Mouse (Mus musculus) spleen, adult 2 months (tissue): ENCODE data around the gene Ubac1.

Source experiments
- CTCF ChIP-seq: fragments of 200-500 bp; IDR thresholded peaks from 2 replicates; pipeline ENCODE4 v1.5.1; 2011; ENCODE audit warnings: mild to moderate bottlenecking, inconsistent platforms; ENCODE audit not compliant: insufficient read depth, insufficient read length, insufficient replicate concordance; ENCODE audit errors: extremely low read depth
- POLR2A ChIP-seq: fragments of 200-500 bp; IDR thresholded peaks from 2 replicates; pipeline ENCODE4 v1.6.1; 2011; ENCODE audit warnings: low read depth, low read length, inconsistent platforms

DNA sequence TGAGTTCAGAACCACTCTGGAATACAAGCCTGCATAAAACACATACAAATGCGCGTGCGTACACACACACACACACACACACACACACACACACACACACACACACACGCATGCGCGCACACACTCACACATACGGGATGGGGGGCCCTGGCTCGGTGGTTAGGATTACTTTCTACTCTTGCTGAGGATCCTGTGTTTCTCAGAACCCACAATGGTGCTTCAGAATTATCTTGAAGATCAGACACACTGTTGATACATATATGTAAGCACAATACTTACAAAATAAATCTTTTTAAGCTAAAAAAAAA is 665 bp upstream of the Ubac1 start:
- no peak for TF ChIP-seq POLR2A
- no peak for TF ChIP-seq CTCF
